Mouse (Mus musculus) frontal cortex, postnatal 25 days (tissue): Measurements from ENCODE around the gene Nrgn.

ENCODE experiments used
- DNase-seq, 2 experiments: peaks; one replicate each; pipeline ENCODE4 v3.0.0; 2022; ENCODE audit warnings: low spot score in 2 of 2

Gene Nrgn

DNA sequence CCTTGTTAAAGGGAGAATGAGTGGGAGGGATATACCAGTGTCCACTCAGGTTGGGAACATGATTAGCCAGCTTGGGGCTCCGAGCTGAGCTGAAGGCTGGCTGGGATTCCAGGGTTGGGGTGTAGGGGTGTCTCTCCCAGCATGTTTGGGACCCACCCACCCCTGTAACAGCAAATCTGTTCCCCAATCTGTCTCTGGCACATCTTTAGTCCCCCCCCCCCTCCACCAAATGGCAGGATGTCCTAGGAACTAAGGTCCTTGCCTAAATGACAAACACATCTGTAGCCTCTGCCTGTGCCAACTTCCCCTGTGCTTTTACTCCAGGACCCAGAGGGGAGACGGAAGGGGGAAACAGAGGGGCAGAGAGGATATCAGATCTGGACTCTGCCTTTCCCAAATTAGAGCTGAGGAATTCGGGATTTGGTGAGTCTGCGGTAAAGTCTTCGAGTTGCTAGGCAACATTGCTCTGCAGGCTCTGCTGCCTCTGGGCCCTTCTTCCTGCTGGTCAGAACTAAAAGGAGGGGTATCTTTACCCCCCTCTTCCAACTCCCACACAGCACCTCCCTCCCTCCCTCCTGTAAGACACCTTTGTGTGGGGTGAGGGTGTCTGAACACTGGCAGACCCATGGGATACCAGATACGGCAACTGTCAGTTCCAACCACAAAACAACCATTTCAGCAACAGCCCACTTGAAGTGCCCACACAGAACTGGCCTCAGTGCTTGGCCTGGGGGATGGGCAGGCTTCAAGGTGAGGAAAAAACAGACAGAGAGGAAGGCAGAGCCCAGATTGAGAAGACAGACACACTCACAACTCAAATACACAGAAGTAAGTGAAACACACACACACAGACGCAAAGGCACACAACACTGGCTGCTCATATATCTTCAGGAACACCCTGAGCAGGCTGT lies 2.4 kb upstream of the Nrgn start, which contains the start of gene Siae:
TSS of gene Siae (plus strand) at position 861 of the 911 bp plus-strand sequence.
- DNase-seq, result no peak

DNA sequence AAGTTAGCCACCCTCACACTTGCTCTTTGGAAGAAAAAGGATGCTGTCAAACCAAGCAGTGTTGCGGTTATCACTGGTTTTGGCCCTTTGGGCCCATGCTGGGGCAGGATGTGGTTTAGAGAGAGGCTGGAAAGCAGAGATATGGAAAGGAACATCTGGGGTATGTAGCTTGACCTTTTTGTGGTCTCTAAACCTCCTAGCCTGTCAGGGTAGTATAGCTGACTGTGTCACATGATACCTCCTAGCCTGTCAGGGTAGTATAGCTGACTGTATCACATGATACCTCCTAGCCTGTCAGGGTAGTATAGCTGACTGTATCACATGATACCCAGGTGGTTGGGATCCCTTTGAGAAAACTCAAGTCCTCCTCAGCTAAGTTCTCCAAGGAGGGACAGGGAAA lies 1.6 kb upstream of the Nrgn start:
- DNase-seq, result no peak

DNA sequence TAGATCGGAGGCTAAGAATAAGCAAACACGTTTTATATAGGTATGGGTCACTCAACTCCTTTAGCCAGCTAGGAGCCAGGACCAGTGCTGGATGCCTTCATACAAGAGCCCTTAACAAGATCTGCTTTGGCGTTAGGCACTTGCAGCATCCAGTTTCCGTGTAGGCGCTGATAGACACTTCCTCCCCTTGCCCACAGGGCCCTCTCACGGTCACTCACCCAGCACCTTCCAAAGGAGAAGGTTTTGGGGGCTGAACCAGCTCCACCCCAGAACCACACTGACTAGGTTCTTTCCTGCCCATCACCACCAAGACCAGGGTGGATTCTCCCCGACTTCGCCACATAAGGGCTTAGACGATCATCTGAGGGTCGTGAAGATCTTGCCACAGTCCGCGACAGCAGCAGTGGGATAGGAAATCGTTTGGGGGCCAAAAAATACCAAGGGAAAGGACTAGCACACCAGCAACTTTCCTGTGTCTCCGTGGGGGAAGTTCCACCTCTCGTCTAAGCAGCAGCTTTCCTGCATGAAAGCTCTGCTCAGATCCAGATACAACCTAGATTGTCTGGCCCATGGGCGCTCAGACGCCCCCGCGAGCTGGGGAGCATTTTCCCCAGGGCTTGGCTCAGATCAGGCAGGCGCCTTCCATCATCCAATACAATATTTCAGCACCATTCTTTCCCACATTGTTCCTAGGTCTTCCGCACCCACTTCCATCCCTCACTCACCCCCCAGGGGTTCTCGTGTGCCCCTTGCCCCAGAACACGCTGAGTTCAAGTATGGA lies 763 bp downstream of the Nrgn start:
- DNase-seq, result no peak

DNA sequence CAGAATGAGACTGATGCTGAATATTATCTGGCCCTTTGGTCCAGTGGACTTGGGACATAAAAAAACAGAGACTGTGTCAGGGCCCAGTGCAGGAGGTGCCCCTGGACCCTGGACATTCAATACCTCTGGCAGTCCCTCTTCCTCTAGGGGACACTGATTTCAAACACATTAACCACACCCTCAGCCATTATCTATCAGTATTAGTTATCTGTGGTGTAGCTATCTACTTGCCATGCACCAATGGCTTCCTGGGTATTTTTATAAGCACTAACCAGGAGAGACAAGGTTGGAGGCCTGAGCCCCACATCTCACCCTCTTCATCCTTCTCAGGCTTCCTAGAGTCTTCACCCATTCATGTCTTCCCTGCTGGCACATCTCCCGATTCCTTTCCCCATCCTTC lies 2.3 kb downstream of the Nrgn start:
- no peak for DNase-seq

DNA sequence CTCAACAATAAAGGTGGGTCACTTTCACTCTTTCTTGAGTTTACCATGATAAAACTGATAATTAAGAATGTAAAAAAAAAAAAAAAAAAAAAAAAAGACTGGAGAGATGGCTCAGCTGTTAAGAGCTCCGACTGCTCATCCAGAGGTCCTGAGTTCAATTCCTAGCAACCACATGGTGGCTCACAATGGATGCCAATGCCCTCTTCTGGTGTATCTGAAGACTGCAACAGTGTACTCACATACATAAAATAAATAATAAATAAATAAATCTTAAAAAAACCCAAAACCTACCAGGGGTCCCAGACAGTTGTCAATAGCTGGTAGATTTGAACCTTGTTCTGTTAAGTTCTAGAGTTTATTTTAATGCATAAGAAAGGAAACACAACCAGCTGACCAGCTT lies 5.8 kb downstream of the Nrgn start:
- no peak for DNase-seq

DNA sequence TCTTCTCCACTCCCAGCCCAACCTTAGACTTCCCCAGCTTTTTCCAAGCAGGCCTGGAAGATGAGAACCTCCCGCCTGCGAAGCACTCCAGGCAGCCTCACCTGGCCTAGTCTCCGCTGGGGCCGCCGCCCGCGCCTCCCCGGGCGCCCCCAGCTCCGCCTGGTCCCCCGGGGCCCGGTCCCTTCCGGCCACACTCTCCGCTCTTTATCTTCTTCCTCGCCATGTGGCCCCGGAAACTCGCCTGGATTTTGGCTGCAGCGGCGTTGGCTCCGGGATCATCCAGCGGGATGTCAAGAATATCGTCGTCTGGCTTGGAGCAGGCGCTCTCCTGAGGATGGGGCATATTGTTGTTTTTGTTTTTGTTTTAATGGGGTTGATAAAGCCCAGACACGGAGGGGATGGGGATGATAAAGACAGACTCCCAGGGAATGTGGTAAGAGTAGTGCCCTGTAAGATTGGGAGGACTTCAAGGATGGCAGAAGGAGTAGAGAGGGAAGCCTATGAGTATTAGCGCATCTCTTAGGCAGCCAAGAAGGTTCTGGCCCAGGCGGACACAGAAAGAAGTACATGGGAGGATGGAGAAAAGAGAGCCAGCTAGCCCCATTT lies 6.8 kb downstream of the Nrgn start:
- no peak for DNase-seq

DNA sequence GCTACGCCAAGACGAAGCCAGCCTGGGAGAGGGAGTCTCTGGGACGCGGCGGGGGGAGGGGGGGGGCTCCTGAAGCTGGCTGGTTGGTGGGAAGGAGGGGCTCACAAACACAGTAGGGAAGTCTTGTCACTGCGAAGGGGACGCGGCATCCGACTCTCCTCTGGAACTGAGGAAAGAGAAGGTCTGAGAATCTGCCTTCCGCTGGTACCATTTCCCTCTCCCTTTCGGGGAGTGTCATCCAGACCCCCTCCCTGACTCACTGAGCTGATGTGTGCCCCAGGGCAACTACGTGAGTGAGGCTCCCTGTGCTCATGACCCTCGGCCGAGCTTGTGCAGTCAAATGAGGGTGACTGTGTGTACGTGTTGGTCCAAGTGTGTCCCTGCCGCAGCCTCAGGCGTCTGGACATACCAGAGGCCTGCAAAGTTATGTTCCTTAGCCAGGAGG lies 7.5 kb downstream of the Nrgn start:
- no peak for DNase-seq

DNA sequence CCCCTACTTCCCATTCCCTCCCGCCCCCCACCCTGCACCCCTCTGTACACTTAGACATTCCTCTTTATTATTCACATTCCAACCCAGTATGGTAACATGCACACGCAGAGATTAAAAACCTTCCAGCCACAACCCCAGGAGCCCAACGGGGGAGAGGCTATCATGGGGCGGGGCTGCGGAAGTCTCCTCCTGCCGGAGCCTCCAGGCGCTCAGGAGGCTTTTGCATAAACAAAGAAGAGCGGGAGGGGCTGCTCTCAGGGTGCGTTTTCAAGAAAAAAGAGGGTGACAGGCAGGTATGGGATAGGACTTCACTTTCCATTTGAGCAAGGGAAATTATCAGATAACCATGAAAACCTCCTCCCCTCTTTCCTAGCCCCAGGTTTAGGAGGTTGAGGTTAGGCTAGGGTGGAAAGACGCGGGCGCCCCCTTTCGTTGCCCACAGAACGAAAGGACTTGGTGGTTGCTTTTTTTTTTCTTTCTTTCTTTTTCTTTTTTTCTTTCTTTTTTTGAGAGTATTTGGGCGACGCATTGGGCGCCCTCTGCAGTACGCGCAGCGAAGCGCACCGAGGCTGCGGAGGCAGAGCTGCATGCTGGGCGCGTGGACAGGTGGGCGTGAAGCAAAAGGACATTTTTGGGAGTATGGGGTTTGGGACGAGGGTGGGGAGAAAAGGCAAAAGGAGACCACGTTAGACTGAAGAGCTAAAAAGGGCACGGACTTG lies 8.1 kb downstream of the Nrgn start:
- DNase-seq, result peak in 1 of 2 experiments; percentile 63

DNA sequence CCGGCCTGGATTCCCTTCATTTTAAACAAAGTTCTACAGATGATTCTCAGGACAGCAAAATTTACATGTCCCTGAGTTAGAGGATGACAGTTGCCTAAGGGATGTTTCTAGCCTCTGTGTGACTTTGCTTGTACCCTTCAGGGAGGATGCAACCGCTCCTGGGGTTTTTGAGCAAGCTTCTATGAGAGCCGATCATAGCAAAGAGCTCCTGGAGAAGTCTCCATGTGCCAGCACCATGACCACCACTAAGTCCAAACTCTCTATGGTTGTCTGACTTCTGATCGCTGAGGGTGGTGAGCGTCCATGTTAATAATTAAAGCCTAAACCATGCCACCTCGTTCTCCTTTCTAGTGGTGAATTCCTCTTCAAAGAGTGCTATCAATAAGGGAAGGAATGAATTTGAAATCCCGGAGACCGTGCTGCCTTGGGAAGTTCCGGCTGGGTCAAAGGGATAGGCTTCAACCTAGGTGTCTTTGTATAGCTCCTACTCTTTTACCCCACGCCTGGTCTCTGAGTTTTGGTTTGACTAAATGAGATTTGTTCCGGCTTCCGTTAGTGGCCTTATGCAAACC lies 8.7 kb downstream of the Nrgn start:
- DNase-seq, result no peak

DNA sequence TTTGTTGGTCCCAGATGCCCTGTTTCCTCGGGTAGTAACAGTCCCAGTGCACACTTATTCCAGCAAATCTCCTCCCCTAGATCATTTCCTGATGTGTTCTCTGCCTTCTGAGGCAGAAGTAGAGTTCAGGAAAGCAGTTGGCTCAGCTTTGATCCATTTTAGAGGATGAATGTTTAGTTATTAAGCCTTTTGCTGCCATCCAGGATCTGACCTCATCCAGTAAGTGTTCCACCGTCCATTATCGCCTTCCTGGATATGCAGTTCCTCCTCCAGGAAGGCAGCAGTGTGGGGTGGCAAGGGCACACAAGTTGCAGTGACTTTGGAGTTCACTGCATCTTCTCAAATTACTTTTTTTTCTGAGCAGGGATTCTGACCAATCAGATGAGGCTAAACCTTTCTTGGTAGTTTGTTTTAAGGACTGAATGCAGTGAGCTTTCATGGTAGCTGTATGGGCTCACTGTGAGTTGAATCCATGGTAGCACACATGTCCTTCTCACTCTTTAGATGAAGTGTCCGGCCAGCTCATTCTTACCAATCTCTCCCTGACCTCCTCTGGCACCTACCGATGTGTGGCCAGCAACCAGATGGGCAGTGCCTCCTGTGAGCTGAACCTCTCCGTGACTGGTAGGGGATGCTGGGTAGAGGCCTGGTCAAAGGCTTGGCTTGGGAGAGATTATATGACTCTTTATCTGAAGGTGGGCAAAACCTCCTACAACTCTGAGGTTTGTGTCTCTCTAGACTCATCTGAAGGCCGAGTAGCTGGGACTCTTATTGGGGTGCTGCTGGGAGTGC lies 10.7 kb downstream of the Nrgn start:
- no peak for DNase-seq

DNA sequence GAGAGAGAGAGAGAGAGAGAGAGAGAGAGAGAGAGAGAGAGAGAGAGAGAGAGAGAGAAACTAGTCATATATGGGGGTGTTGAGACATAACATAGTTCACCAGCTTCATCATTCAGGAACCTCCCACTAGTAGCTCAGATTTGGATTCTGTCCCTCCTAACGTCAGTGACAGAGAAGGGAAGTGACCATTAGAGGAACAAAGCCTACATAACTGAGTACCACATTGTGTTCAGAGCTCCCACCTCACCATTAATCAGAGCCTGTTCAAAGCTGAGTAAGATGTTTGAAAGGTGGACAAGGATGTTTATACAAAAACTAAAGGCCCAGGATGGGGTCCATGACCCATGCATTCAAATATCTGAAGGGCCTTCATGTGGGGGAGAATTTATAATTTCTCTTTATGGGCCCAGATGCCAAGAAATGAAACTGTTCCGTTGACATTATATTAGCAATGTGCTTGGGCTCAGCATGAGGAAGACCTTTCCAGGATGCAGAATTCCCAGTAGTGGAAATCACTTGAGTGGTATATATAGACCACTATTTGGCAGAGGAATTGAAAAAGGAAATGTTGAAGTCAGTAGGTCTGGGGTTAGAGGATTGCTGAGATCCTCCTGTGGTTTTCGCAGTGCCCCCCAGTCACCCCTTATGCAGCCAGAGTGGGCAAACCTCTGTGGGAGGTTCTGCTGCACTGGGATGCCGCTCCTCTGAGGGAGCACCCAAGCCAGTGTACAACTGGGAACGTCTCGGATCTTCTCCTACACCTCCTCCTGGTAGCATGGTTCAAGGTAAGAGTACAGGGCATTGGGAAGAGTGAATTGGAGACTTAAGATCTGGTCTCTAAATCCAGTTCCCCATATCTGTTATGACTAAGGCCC lies 11.8 kb downstream of the Nrgn start:
- no peak for DNase-seq

DNA sequence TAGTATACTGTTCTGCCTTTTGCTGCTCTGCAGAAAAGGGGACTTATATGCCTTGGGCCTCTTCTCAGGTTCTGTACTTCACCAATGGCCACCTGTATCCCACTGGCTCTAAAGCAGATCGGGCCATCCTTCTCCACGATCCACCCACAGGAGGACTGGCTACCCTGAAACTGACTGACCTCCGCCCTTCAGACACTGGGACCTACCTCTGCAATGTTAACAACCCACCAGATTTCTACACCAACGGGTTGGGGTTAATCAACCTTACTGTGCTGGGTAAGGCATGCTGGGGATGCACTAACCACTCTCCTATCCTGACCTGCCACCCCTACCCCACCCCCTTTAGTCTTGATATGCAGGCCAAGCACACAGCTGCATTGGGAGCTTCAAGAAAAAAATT lies 12.5 kb downstream of the Nrgn start:
- DNase-seq, result peak in 1 of 2 experiments; percentile 10

DNA sequence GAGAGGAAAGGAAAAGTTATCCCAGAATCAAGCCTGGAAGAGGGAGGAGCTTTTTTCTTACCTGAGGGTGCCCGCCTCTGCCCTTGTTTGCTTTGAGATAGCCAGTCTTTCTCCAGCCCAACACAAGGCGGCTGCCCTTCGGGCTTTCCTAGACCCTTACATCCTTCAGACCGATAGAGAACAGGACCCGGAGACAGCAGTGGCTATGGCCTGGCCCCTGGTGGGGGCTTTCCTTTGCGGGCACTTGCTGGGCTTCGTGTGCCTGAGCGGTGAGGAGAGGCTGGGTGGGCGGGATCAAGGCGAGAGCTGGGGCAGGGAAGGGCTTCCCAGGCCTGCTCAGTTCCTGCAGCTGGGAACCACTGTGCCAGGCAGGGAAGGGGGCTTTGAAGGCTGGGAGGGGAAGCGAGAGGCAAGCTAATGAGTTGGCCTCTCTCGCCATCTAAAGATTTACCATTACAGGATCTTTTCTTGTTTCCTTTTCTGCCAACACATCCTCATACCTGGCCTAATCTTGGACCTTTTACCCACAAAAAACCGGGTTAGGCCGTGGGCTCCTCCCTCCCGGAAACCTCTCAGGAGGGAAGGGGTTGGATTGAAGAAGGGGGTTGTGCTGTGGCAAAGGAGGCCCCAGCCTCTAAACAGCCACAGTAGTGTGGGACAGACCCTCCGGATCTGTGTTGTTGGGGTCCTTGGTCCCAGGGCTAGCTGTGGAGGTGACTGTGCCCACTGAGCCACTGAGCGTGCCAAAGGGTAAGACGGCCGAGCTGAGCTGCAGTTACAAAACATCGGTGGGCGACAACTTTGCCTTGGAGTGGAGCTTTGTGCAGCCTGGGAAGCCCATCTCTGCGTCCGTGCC lies 13.3 kb downstream of the Nrgn start, which contains the start of gene Vsig2:
TSS of gene Vsig2 (plus strand) at position 86 of the 856 bp plus-strand sequence.
- peak in 1 of 2 experiments; percentile 20 for DNase-seq

DNA sequence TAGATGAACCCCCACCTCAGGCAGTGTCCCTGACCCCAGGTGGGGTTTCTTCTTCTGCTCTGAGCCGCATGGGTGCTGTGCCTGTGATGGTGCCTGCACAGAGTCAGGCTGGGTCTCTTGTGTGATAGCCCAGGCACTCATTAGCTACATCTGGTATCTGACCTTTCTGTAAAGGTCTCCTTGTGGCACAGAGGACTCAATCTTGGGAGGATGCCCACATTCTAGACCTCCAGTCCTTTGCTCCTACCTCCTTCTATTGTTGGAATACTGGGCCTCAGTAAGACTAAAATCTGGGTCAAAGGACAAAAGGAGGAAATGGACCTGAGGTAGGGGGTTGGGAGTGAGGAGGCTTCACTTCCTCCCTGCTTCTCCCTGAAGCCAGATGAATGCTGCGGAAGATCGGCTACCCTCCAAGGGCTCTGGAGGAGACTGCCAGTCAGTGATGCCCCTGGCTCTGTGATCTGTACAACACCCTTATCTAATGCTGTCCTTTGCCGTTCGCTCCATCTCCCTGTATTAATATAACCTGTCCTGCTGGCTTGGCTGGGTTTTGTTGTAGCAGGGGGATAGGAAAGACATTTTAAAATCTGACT lies 14.9 kb downstream of the Nrgn start:
- DNase-seq, result no peak

DNA sequence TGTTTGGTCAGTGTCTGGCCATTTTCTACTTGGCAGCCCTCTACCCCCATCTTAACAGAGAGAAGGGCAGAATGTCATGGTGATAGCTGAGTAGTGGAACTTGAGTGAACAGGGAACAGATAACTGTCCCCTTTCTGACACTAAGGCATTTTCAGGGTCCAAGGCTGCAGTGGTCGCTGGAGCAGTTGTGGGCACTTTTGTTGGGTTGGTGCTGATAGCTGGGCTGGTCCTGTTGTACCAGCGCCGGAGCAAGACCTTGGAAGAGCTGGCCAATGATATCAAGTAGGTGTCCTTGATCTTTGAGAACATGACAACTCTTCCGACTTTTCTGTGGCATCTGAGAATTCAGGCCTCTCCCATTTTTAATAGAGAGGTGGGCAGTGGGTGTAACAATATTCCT lies 15.9 kb downstream of the Nrgn start:
- DNase-seq, result no peak

DNA sequence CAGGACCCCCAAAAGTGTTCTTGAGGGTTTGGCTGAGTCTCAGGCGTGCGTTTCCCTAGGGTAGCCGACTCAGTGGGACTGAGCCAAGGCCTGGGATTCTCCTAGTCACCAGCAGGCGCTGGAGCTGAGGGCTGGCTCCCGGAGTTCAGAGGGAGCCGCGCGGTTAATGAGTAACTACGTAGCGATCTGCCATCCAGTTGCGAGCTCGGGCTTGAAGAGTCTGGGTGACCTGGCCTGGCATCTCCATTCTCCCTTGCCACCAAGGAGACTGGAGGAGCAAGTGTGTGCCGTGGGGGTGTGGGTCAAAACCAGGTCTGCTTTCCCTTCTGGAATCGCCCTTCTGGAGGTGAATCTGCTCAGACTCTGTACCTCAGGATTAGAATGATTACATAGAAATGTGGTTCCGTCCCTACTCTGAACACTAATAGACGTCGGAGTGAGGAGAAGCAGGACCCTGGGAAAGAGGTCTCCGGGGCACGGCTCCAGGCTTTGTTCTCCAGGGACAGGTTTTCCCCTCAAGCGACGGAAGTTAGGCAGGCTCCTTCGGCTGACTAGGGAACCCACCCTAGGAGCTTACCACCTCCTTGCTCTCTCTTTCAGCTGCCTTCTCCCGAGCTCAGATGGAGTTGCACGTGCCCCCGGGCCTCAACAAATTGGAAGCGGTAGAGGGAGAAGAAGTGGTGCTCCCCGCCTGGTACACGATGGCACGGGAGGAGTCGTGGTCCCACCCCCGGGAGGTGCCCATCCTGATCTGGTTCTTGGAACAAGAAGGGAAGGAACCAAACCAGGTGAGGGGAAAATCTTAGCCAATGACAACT lies 21.6 kb downstream of the Nrgn start:
- no peak for DNase-seq
